Mouse (Mus musculus): ENCODE data around the gene Arl9. TPM values are rescaled to one million over a fixed set of nuclear protein-coding genes. Genes with fewer than 3 reads are reported as not detected.

Arl9 gene
- total and polyA plus RNA-seq, 2 experiments from 2014 or later: not detected

- 34% methylated on average over 5 of the region's 5 CpGs for WGBS
- Histone ChIP-seq H3K4me3 (ENCODE audit: low read depth, low read length) (no peak overlapping the region), H3K4me2 (ENCODE audit: low read depth, low read length) (no peak overlapping the region), H3K27me3 (ENCODE audit: control insufficient read depth, insufficient read depth, low read length) (no peaks in the 10 kb centered on the region), H3K27ac (ENCODE audit: low read depth) (no peak overlapping the region), H3K9ac (replicated peaks; ENCODE audit: low read depth, low read length) (no peak overlapping the region), H3K4me1 (ENCODE audit: control insufficient read depth, insufficient read depth) (no peaks in the 10 kb centered on the region), H3K9me3 (replicated peaks; ENCODE audit: control insufficient read depth, low read length) (no peaks in the 10 kb centered on the region), H3K36me3 (replicated peaks; ENCODE audit: control insufficient read depth, insufficient read depth, low read length) (peaks cover 72% of the 10 kb centered on the region)
- TF ChIP-seq CTCF (IDR thresholded peaks at IDR 0.05; ENCODE audit: low read depth): peak; percentile 66
- TF ChIP-seq EP300 (IDR thresholded peaks at IDR 0.05; ENCODE audit: low read depth): no peak
- ATAC-seq (ENCODE audit: insufficient read depth, low read depth) (no peak), DNase-seq (ENCODE audit: low spot score) (peak; percentile 56)
Observed at GRCm38 (mm10) chr5:76998416-76998815, 5.4 kb upstream of the Arl9 start.

DNA sequence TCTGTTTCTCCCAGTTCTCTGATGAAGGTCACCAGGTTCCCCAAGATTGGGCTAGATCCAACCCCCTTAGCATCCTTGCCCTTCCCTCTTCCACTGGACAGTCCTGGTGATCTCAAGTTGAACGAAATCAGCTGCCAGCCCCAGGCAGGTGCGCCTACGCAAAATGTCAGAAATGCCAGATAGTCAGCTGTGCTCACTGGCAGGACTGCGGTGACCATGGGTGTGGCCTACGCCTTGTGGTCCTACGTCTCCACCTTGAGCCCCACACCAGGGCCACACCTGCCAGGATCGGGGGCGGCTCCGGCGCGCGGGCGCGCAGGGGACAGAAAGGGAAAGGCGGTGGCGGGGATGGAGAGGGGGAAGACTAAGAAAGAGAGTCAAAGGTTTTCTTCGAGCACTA, 2.7 kb upstream of the Arl9 start:
- no peaks in the 10 kb centered on the region for H3K9me3 ChIP-seq (replicated peaks; ENCODE audit: control insufficient read depth, low read length)
- H3K4me1 ChIP-seq (ENCODE audit: control insufficient read depth, insufficient read depth): no peaks in the 10 kb centered on the region
- H3K4me3 ChIP-seq (ENCODE audit: low read depth, low read length): no peak overlapping the region
- DNase-seq (ENCODE audit: low spot score) (no peak), ATAC-seq (ENCODE audit: insufficient read depth, low read depth) (no peak)
- no peak overlapping the region for H3K9ac ChIP-seq (replicated peaks; ENCODE audit: low read depth, low read length)
- WGBS: 86% methylated on average over 17 of the region's 17 CpGs
- H3K36me3 ChIP-seq (replicated peaks; ENCODE audit: control insufficient read depth, insufficient read depth, low read length): peaks cover 44% of the 10 kb centered on the region
- H3K4me2 ChIP-seq (ENCODE audit: low read depth, low read length): no peak overlapping the region
- TF ChIP-seq CTCF (IDR thresholded peaks at IDR 0.05; ENCODE audit: low read depth): no peak
- no peak for TF ChIP-seq EP300 (IDR thresholded peaks at IDR 0.05; ENCODE audit: low read depth)
- H3K27me3 ChIP-seq (ENCODE audit: control insufficient read depth, insufficient read depth, low read length): no peaks in the 10 kb centered on the region
- H3K27ac ChIP-seq (ENCODE audit: low read depth): no peak overlapping the region

DNA sequence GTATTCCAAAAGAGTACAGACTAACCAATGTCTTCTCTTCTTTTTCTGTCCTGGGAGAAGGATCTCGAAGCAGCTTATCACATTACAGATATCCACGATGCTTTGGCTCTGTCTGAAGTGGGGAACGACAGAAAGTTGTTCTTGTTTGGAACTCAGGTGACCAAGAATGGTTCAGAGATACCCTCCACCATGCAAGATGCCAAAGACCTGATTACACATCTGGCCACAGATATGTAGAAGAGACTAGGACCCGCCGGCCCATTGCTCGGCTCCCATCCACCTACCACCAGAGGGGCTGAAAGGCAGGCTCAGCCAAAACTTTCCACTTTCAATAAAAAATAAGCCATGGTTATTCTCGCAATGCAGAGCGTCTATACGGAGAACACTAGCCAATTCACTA, 6.5 kb downstream of the Arl9 start:
- Histone ChIP-seq H3K27ac (ENCODE audit: low read depth) (no peak overlapping the region), H3K9ac (replicated peaks; ENCODE audit: low read depth, low read length) (no peak overlapping the region), H3K4me1 (ENCODE audit: control insufficient read depth, insufficient read depth) (no peaks in the 10 kb centered on the region), H3K4me3 (ENCODE audit: low read depth, low read length) (no peak overlapping the region), H3K27me3 (ENCODE audit: control insufficient read depth, insufficient read depth, low read length) (no peaks in the 10 kb centered on the region), H3K9me3 (replicated peaks; ENCODE audit: control insufficient read depth, low read length) (no peaks in the 10 kb centered on the region), H3K4me2 (ENCODE audit: low read depth, low read length) (no peak overlapping the region), H3K36me3 (replicated peaks; ENCODE audit: control insufficient read depth, insufficient read depth, low read length) (no peaks in the 10 kb centered on the region)
- ATAC-seq (ENCODE audit: insufficient read depth, low read depth) (no peak), DNase-seq (ENCODE audit: low spot score) (no peak)
- TF ChIP-seq EP300 (IDR thresholded peaks at IDR 0.05; ENCODE audit: low read depth) (no peak), CTCF (IDR thresholded peaks at IDR 0.05; ENCODE audit: low read depth) (no peak)
- 81% methylated on average over 9 of the region's 9 CpGs for WGBS

- Histone ChIP-seq H3K36me3 (replicated peaks; ENCODE audit: control insufficient read depth, insufficient read depth, low read length) (no peaks in the 10 kb centered on the region), H3K4me1 (ENCODE audit: control insufficient read depth, insufficient read depth) (no peaks in the 10 kb centered on the region), H3K4me3 (ENCODE audit: low read depth, low read length) (no peak overlapping the region), H3K27me3 (ENCODE audit: control insufficient read depth, insufficient read depth, low read length) (0 out of 2 replicates have a peak, but pooled peaks cover 1% of the 10 kb centered on the region), H3K9ac (replicated peaks; ENCODE audit: low read depth, low read length) (no peak overlapping the region), H3K9me3 (replicated peaks; ENCODE audit: control insufficient read depth, low read length) (no peaks in the 10 kb centered on the region), H3K4me2 (ENCODE audit: low read depth, low read length) (no peak overlapping the region), H3K27ac (ENCODE audit: low read depth) (no peak overlapping the region)
- DNase-seq (ENCODE audit: low spot score): no peak
- ATAC-seq (ENCODE audit: insufficient read depth, low read depth): no peak
- 49% methylated on average over 3 of the region's 3 CpGs for WGBS
- TF ChIP-seq EP300 (IDR thresholded peaks at IDR 0.05; ENCODE audit: low read depth): no peak
Observed at GRCm38 (mm10) chr5:77011082-77011481, 7.2 kb downstream of the Arl9 start.

DNA sequence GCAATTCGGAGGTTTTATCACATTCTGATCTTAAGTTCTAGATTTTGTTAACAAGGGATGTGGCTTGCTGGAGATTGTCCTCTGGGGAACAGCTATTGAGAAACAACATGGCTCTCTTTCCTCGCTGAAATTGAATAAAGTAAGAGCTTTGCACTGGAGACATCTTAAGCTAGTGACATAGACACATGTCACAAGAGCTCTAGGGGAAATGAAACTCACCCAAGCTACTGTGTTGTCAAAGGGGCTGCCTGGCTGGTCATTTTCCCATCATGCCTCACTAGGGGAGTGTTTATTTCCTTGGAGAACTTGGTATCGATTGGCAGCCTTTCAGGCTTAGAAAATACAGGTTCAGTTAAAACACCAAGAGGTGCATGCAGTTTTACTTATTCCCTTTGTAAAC, 9.3 kb downstream of the Arl9 start:
- no peak for TF ChIP-seq CTCF (IDR thresholded peaks at IDR 0.05; ENCODE audit: low read depth)
- TF ChIP-seq EP300 (IDR thresholded peaks at IDR 0.05; ENCODE audit: low read depth): no peak
- 67% methylated on average over 3 of the region's 3 CpGs for WGBS
- no peak overlapping the region for H3K9ac ChIP-seq (replicated peaks; ENCODE audit: low read depth, low read length)
- no peak overlapping the region for H3K4me3 ChIP-seq (ENCODE audit: low read depth, low read length)
- ATAC-seq (ENCODE audit: insufficient read depth, low read depth): no peak
- H3K27ac ChIP-seq (ENCODE audit: low read depth): no peak overlapping the region
- H3K36me3 ChIP-seq (replicated peaks; ENCODE audit: control insufficient read depth, insufficient read depth, low read length): no peaks in the 10 kb centered on the region
- DNase-seq (ENCODE audit: low spot score): no peak
- 0 out of 2 replicates have a peak, but pooled peaks cover 11% of the 10 kb centered on the region for H3K27me3 ChIP-seq (ENCODE audit: control insufficient read depth, insufficient read depth, low read length)
- no peaks in the 10 kb centered on the region for H3K9me3 ChIP-seq (replicated peaks; ENCODE audit: control insufficient read depth, low read length)
- H3K4me2 ChIP-seq (ENCODE audit: low read depth, low read length): no peak overlapping the region
- no peaks in the 10 kb centered on the region for H3K4me1 ChIP-seq (ENCODE audit: control insufficient read depth, insufficient read depth)
